Mouse (Mus musculus): ENCODE measurements at regions not wholly inside any gene's neighbourhood (a gene's known extent, or its start where the extent isn't known, plus 50 kb on each side); places are given as distances from the start of the nearest gene placed in this dataset.

DNA sequence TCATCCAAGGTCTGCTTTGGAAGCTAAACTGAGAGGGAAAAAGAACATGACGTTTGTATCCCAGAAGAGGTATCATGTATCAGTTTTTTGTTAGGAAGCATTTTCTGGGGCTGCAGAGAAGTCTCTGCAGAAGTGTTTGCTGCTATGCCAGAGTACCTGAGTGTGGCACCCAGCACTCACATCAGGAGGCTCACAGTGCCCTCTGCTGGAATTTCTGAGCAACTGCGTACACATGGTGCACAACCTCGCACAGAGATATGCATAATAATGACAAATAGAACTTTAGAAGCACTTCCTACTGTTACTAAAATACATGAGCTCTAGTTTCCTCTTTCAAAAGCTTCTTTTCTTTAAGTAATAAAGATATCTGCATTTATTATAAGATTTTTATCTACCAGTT is 343.7 kb upstream of the Id4 start:
- Histone ChIP-seq H3K27ac (ENCODE audit: insufficient read depth, low read depth, low read length) (no peak overlapping the region), H3K4me3 (ENCODE audit: low read depth, low read length) (no peak overlapping the region), H3K36me3 (ENCODE audit: control insufficient read depth, insufficient read depth, low read length) (no peaks in the 10 kb centered on the region), H3K4me1 (ENCODE audit: control insufficient read depth, insufficient read depth, insufficient read length, low read length) (no peaks in the 10 kb centered on the region), H3K27me3 (ENCODE audit: control insufficient read depth, insufficient read depth, low read length) (no peaks in the 10 kb centered on the region)
- WGBS: 94% methylated on average over 3 of the region's 3 CpGs
- no peak for TF ChIP-seq POLR2A (IDR thresholded peaks at IDR 0.05; ENCODE audit: low read depth, low read length)
- no peak for TF ChIP-seq CTCF (IDR thresholded peaks at IDR 0.05; ENCODE audit: extremely low read depth, insufficient read length, insufficient replicate concordance, low read depth, low read length)

DNA sequence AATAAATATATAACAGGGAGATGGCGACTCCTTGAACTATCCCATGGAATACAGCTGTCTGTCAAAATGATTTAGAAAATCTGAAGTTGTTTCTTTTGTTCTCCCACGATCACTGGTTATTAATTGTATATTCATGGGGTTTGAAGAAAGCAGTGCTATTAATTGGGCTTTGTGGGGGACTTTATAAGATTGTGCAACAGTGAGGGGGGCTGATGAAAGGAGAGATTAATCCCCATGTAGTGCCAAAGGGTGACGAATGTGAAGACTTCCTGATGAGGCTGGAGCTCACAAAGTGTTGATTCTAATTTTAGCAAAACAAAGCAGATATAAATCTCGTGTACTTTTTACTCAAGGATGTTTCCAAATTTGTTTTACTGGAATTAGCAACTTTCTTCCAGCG is 340.0 kb upstream of the Id4 start:
- WGBS: 55% methylated on average over 5 of the region's 5 CpGs
- TF ChIP-seq CTCF (IDR thresholded peaks at IDR 0.05; ENCODE audit: extremely low read depth, insufficient read length, insufficient replicate concordance, low read depth, low read length) (no peak), POLR2A (IDR thresholded peaks at IDR 0.05; ENCODE audit: low read depth, low read length) (no peak)
- Histone ChIP-seq H3K27me3 (ENCODE audit: control insufficient read depth, insufficient read depth, low read length) (no peaks in the 10 kb centered on the region), H3K4me1 (ENCODE audit: control insufficient read depth, insufficient read depth, insufficient read length, low read length) (no peaks in the 10 kb centered on the region), H3K36me3 (ENCODE audit: control insufficient read depth, insufficient read depth, low read length) (no peaks in the 10 kb centered on the region), H3K4me3 (ENCODE audit: low read depth, low read length) (no peak overlapping the region), H3K27ac (ENCODE audit: insufficient read depth, low read depth, low read length) (no peak overlapping the region)

DNA sequence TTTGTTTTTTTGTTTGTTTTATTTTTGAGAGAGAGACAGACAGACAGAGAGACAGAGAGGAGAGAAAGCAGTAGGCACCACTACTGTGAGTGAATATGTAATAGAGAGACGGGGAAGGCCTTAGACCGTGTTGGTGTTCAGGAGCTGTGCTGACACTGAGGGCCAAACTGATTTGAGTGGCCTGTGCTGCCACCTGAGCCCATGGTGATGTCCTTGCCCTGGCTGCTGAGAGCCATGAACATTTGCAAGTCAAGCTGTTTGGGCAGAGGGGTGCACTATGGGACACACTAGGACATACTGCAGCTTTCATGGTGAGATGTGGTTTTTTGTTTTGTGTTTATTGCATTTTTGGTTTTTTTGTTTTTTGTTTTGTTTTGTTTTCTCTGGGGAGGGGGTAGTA is 320.3 kb upstream of the Id4 start:
- WGBS: 87% methylated on average over 2 of the region's 2 CpGs

DNA sequence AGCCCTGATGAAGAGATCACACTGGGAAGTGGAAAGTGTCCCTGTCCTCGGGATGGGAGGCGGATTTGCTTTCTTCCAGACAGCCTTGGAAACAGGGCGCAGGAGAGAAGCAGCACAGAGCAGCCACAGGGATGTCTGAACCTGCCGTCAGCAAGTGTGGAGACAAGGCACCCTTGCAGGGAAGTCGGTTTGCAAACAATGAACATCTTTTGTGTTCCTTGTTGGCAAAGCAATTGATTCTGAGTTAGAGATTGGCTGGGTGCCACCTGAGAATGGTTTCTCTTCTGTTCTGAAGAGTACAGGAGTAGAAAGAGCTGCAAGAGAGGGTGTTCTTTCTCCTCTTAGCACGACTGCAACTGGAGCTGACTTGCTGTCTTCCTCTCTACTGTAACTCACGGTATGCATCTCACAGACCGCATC is 318.6 kb upstream of the Id4 start:
- Histone ChIP-seq H3K27ac (ENCODE audit: insufficient read depth, low read depth, low read length) (no peak overlapping the region), H3K4me1 (ENCODE audit: control insufficient read depth, insufficient read depth, insufficient read length, low read length) (no peaks in the 10 kb centered on the region), H3K27me3 (ENCODE audit: control insufficient read depth, insufficient read depth, low read length) (no peaks in the 10 kb centered on the region), H3K36me3 (ENCODE audit: control insufficient read depth, insufficient read depth, low read length) (no peaks in the 10 kb centered on the region), H3K4me3 (ENCODE audit: low read depth, low read length) (no peak overlapping the region)
- WGBS: 26% methylated on average over 8 of the region's 8 CpGs
- TF ChIP-seq POLR2A (IDR thresholded peaks at IDR 0.05; ENCODE audit: low read depth, low read length) (no peak), CTCF (IDR thresholded peaks at IDR 0.05; ENCODE audit: extremely low read depth, insufficient read length, insufficient replicate concordance, low read depth, low read length) (no peak)

More for the DNA sequence above, 320.3 kb upstream of the Id4 start:
- no peak overlapping the region for H3K4me3 ChIP-seq (ENCODE audit: low read depth, low read length)
- H3K27me3 ChIP-seq (ENCODE audit: control insufficient read depth, insufficient read depth, low read length): no peaks in the 10 kb centered on the region
- H3K36me3 ChIP-seq (ENCODE audit: control insufficient read depth, insufficient read depth, low read length): no peaks in the 10 kb centered on the region
- no peak for TF ChIP-seq POLR2A (IDR thresholded peaks at IDR 0.05; ENCODE audit: low read depth, low read length)
- no peak for TF ChIP-seq CTCF (IDR thresholded peaks at IDR 0.05; ENCODE audit: extremely low read depth, insufficient read length, insufficient replicate concordance, low read depth, low read length)
- no peak overlapping the region for H3K27ac ChIP-seq (ENCODE audit: insufficient read depth, low read depth, low read length)
- H3K4me1 ChIP-seq (ENCODE audit: control insufficient read depth, insufficient read depth, insufficient read length, low read length): no peaks in the 10 kb centered on the region

DNA sequence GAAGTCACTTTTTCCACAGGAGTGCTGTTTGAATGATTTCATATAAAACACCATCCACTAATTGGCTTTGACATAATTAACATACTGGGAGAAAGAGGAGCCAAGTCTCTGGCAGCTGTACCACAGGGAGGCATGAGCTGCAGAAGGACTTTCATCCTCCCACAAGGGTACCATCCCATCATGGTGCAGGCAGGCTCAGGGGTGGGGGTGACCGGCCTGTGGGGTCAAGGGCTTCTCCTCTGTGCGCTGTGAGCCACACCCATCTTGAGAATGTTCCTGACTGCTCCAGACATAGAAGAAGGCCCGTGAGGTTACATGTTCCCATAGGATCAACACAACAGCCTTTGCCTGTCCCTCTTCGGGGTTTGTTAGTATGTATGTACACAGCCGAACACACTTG is 317.4 kb upstream of the Id4 start:
- H3K36me3 ChIP-seq (ENCODE audit: control insufficient read depth, insufficient read depth, low read length): no peaks in the 10 kb centered on the region
- H3K4me1 ChIP-seq (ENCODE audit: control insufficient read depth, insufficient read depth, insufficient read length, low read length): no peaks in the 10 kb centered on the region
- no peak overlapping the region for H3K27ac ChIP-seq (ENCODE audit: insufficient read depth, low read depth, low read length)
- 70% methylated on average over 5 of the region's 5 CpGs for WGBS
- H3K27me3 ChIP-seq (ENCODE audit: control insufficient read depth, insufficient read depth, low read length): no peaks in the 10 kb centered on the region
- TF ChIP-seq CTCF (IDR thresholded peaks at IDR 0.05; ENCODE audit: extremely low read depth, insufficient read length, insufficient replicate concordance, low read depth, low read length) (no peak), POLR2A (IDR thresholded peaks at IDR 0.05; ENCODE audit: low read depth, low read length) (no peak)
- no peak overlapping the region for H3K4me3 ChIP-seq (ENCODE audit: low read depth, low read length)

DNA sequence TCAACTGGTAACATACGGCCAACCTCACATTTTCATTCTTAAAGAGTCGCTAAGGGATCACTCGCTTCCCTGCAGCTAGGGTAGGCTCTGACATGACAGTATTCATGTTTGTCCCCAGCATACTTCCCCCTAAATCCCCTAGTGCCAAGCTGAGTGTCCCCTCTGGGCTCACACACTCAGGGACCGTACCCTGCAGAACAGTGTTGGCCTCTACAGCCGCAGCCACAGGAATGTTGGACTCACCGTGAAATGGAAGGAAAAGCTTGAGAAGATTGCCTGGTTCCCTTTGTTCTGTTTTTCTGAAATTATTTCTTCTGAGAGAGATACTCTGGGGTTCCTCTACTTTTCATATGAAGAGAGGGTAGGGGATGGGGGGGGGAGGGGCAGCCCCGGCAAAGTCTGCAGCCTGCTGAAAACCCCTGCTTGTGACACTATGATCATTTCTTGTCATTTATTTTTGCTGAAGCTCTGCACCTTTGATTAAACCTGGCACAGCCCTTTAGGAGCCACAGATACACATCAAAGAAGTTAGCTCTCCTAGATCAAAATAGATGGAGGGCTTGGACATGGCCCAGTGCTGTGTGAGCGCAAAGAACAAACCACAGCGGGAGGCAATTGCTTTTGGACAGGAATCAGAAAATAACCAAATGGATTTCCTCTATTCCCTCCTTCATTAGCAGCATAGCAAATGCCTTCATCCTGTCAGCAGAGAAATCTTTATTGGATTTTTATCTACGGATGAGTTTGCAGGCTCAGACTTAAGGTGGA is 312.7 kb upstream of the Id4 start:
- H3K27ac ChIP-seq (ENCODE audit: insufficient read depth, low read depth, low read length): no peak overlapping the region
- TF ChIP-seq POLR2A (IDR thresholded peaks at IDR 0.05; ENCODE audit: low read depth, low read length) (no peak), CTCF (IDR thresholded peaks at IDR 0.05; ENCODE audit: extremely low read depth, insufficient read length, insufficient replicate concordance, low read depth, low read length) (no peak)
- H3K4me1 ChIP-seq (ENCODE audit: control insufficient read depth, insufficient read depth, insufficient read length, low read length): no peaks in the 10 kb centered on the region
- WGBS: 85% methylated on average over 10 of the region's 10 CpGs
- no peak overlapping the region for H3K4me3 ChIP-seq (ENCODE audit: low read depth, low read length)
- H3K27me3 ChIP-seq (ENCODE audit: control insufficient read depth, insufficient read depth, low read length): no peaks in the 10 kb centered on the region
- no peaks in the 10 kb centered on the region for H3K36me3 ChIP-seq (ENCODE audit: control insufficient read depth, insufficient read depth, low read length)

DNA sequence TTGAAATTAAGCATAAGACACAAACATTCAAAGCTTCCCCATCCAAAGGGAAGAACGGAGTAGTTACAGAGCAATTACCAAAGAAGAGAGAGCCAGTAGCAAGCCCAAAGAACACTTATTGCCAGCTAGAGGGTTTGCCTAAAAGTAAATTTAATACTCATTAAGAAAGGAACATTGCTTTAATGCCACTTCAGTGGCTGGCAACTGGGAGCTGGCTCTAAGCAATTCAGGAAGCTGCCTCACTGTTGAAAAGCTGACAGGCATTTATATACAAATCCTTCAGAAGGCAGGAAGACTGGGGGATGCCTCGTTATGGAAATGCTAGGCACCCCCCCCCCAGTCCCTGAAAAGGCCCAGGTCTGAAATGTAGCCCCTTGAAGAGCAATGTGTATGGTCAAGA is 310.6 kb upstream of the Id4 start:
- Histone ChIP-seq H3K27me3 (ENCODE audit: control insufficient read depth, insufficient read depth, low read length) (no peaks in the 10 kb centered on the region), H3K36me3 (ENCODE audit: control insufficient read depth, insufficient read depth, low read length) (no peaks in the 10 kb centered on the region), H3K4me3 (ENCODE audit: low read depth, low read length) (no peak overlapping the region), H3K4me1 (ENCODE audit: control insufficient read depth, insufficient read depth, insufficient read length, low read length) (no peaks in the 10 kb centered on the region), H3K27ac (ENCODE audit: insufficient read depth, low read depth, low read length) (no peak overlapping the region)
- 52% methylated on average over 2 of the region's 2 CpGs for WGBS
- TF ChIP-seq POLR2A (IDR thresholded peaks at IDR 0.05; ENCODE audit: low read depth, low read length) (no peak), CTCF (IDR thresholded peaks at IDR 0.05; ENCODE audit: extremely low read depth, insufficient read length, insufficient replicate concordance, low read depth, low read length) (no peak)

Data from small intestine, adult 2 months (tissue).